Comparison of ENCODE assay signal across 21 mouse cellular contexts in the genomic region with DNA sequence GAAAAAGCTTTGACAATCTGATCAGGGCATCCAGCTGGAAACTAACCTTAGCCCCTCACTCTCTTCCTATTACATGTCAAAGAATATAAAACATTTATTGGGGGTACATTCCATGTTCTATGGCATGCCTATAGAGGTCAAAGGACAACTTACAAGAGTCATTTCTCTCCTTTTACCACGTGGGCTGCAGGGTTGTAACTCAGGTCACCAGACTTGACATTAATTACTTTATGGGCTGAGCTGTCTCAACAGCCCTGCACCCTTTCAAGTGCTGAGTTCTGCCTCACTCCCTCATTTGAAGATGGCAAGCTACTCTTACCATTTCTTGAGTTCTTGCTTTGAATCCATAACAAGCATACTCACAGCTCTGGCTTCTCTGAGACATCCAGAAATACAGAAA.
"Had no signal": no experiment of that assay in that cellular context is flagged by ENCODE, and none has a peak within 500 bp of the region (broad histone marks: within the 10 kb centered on the region; RNA-seq: fewer than 3 reads in every experiment).

No protein-coding gene starts in this region.

- H3K9ac ChIP-seq: limb, embryonic 12.5 days; limb, embryonic 15.5 days; liver, embryonic 14.5 days; liver, postnatal 0 days; lung, embryonic 14.5 days; neural tube, embryonic 12.5 days; neural tube, embryonic 15.5 days had no signal

- H3K4me2 ChIP-seq: limb, embryonic 12.5 days; limb, embryonic 15.5 days; liver, embryonic 11.5 days; lung, embryonic 14.5 days; midbrain, embryonic 11.5 days; neural tube, embryonic 12.5 days; neural tube, embryonic 15.5 days had no signal

- H3K4me3 ChIP-seq: limb, embryonic 12.5 days; limb, embryonic 15.5 days; megakaryocyte, embryonic 14.5 days; neural tube, embryonic 12.5 days; neural tube, embryonic 15.5 days had no signal

- H3K9me3 ChIP-seq: limb, embryonic 12.5 days; limb, embryonic 15.5 days; megakaryocyte, embryonic 14.5 days; neural tube, embryonic 12.5 days; neural tube, embryonic 15.5 days had no signal

- ATAC-seq: liver, postnatal 0 days; lung, postnatal 0 days had no signal

- H3K27me3 ChIP-seq: limb, embryonic 12.5 days; limb, embryonic 15.5 days; megakaryocyte, embryonic 14.5 days; neural tube, embryonic 12.5 days; neural tube, embryonic 15.5 days had no signal

- H3K36me3 ChIP-seq: limb, embryonic 12.5 days; limb, embryonic 15.5 days; neural tube, embryonic 12.5 days; neural tube, embryonic 15.5 days had no signal

- H3K4me1 ChIP-seq: limb, embryonic 12.5 days; limb, embryonic 15.5 days; megakaryocyte, embryonic 14.5 days; neural tube, embryonic 12.5 days; neural tube, embryonic 15.5 days had no signal

- H3K27ac ChIP-seq: limb, embryonic 12.5 days; limb, embryonic 15.5 days; liver, embryonic 14.5 days; neural tube, embryonic 12.5 days; neural tube, embryonic 15.5 days; stomach, postnatal 0 days had no signal

- DNase-seq: kidney, adult 2 months; kidney, postnatal 10 days; kidney, postnatal 4 days; left cerebral cortex, postnatal 4 days; liver, postnatal 0 days; lung, embryonic 14.5 days; midbrain, embryonic 14.5 days; right cerebral cortex, adult 18-20 months; right cerebral cortex, postnatal 14 days; right cerebral cortex, postnatal 4 days; thymus, postnatal 25 days had no signal
